Mouse (Mus musculus): ENCODE measurements at regions not wholly inside any gene's neighbourhood (a gene's known extent, or its start where the extent isn't known, plus 50 kb on each side); places are given as distances from the start of the nearest gene placed in this dataset.
"Not testable (repeated sequence)": the region's sequence is repeated elsewhere in the genome, so short reads cannot be mapped to it uniquely, and the experiment has no call there.

GRCm38 (mm10) chr9:113112753-113113152, 595.3 kb downstream of the Pdcd6ip start:
- H3K27ac ChIP-seq, result no peak overlapping the region
- intact Hi-C loops (cut with DNase I), result no loop called here
- H3K4me3 ChIP-seq, result no peak overlapping the region
- no peak for TF ChIP-seq CTCF (IDR thresholded peaks at IDR 0.05)
- no peak for DNase-seq

GRCm38 (mm10) chr9:113101733-113102132, 606.3 kb downstream of the Pdcd6ip start:
- no peak for DNase-seq
- TF ChIP-seq CTCF (IDR thresholded peaks at IDR 0.05), result no peak
- no peak overlapping the region for H3K27ac ChIP-seq
- intact Hi-C loops (cut with DNase I), result no loop called here
- no peak overlapping the region for H3K4me3 ChIP-seq

- TF ChIP-seq CTCF (IDR thresholded peaks at IDR 0.05), result no peak
- intact Hi-C loops (cut with DNase I), result no loop called here
- Histone ChIP-seq H3K27ac (no peak overlapping the region), H3K4me3 (no peak overlapping the region)
- DNase-seq, result no peak
Measured at GRCm38 (mm10) chr9:113100641-113101040, 607.4 kb downstream of the Pdcd6ip start.

GRCm38 (mm10) chr9:113095421-113095820, 612.6 kb downstream of the Pdcd6ip start:
- H3K27ac ChIP-seq; intact Hi-C loops (cut with DNase I); H3K4me3 ChIP-seq; DNase-seq: not testable (repeated sequence)

GRCm38 (mm10) chr9:113093863-113094390, 614.1 kb downstream of the Pdcd6ip start:
- Histone ChIP-seq H3K4me3 (no peak overlapping the region), H3K27ac (no peak overlapping the region)
- TF ChIP-seq CTCF (IDR thresholded peaks at IDR 0.05), result no peak
- no peak for DNase-seq
- intact Hi-C loops (cut with DNase I), result no loop called here

- DNase-seq, result no peak
- H3K27ac ChIP-seq, result no peak overlapping the region
- intact Hi-C loops (cut with DNase I), result no loop called here
- no peak overlapping the region for H3K4me3 ChIP-seq
- no peak for TF ChIP-seq CTCF (IDR thresholded peaks at IDR 0.05)
Measured at GRCm38 (mm10) chr9:113091881-113092280, 616.2 kb downstream of the Pdcd6ip start.

GRCm38 (mm10) chr9:113087786-113088185, 620.3 kb downstream of the Pdcd6ip start:
- no peak overlapping the region for H3K4me3 ChIP-seq
- no peak for DNase-seq
- TF ChIP-seq CTCF (IDR thresholded peaks at IDR 0.05), result no peak
- no peak overlapping the region for H3K27ac ChIP-seq
- intact Hi-C loops (cut with DNase I), result no loop called here

GRCm38 (mm10) chr9:113085281-113085810, 622.7 kb downstream of the Pdcd6ip start:
- intact Hi-C loops (cut with DNase I), result no loop called here
- no peak for TF ChIP-seq CTCF (IDR thresholded peaks at IDR 0.05)
- DNase-seq, result no peak
- H3K27ac ChIP-seq, result no peak overlapping the region
- H3K4me3 ChIP-seq, result no peak overlapping the region

- intact Hi-C loops (cut with DNase I), result no loop called here
- DNase-seq, result no peak
- no peak overlapping the region for H3K4me3 ChIP-seq
- TF ChIP-seq CTCF (IDR thresholded peaks at IDR 0.05), result no peak
- H3K27ac ChIP-seq, result no peak overlapping the region
Measured at GRCm38 (mm10) chr9:113074866-113075265, 633.2 kb downstream of the Pdcd6ip start.

- TF ChIP-seq CTCF (IDR thresholded peaks at IDR 0.05), result no peak
- DNase-seq, result no peak
- Histone ChIP-seq H3K4me3 (no peak overlapping the region), H3K27ac (no peak overlapping the region)
- intact Hi-C loops (cut with DNase I), result no loop called here
Measured at GRCm38 (mm10) chr9:113057415-113057814, 650.6 kb downstream of the Pdcd6ip start.

GRCm38 (mm10) chr9:113044556-113045178, 663.4 kb downstream of the Pdcd6ip start:
- H3K4me3 ChIP-seq, result no peak overlapping the region
- intact Hi-C loops (cut with DNase I), result no loop called here
- no peak for TF ChIP-seq CTCF (IDR thresholded peaks at IDR 0.05)
- no peak overlapping the region for H3K27ac ChIP-seq
- no peak for DNase-seq

GRCm38 (mm10) chr9:113040885-113041284, 667.2 kb downstream of the Pdcd6ip start:
- intact Hi-C loops (cut with DNase I), result no loop called here
- DNase-seq, result no peak
- no peak overlapping the region for H3K27ac ChIP-seq

GRCm38 (mm10) chr9:113033996-113034395, 674.1 kb downstream of the Pdcd6ip start:
- intact Hi-C loops (cut with DNase I), result no loop called here
- no peak for DNase-seq
- H3K27ac ChIP-seq, result no peak overlapping the region
- TF ChIP-seq CTCF (IDR thresholded peaks at IDR 0.05), result no peak
- H3K4me3 ChIP-seq, result no peak overlapping the region

More at GRCm38 (mm10) chr9:113040885-113041284, 667.2 kb downstream of the Pdcd6ip start:
- no peak for TF ChIP-seq CTCF (IDR thresholded peaks at IDR 0.05)
- no peak overlapping the region for H3K4me3 ChIP-seq

- Histone ChIP-seq H3K4me3 (no peak overlapping the region), H3K27ac (no peak overlapping the region)
- no peak for DNase-seq
- TF ChIP-seq CTCF (IDR thresholded peaks at IDR 0.05), result no peak
- intact Hi-C loops (cut with DNase I), result no loop called here
Measured at GRCm38 (mm10) chr9:113029091-113029490, 679.0 kb downstream of the Pdcd6ip start.
